Mouse (Mus musculus) frontal cortex, postnatal 14 days (tissue): Measurements from ENCODE around the gene Pdcd5.

Source experiments
- DNase-seq, 2 experiments: peaks; one replicate each; pipeline ENCODE4 v3.0.0; 2022; ENCODE audit warnings: low spot score in 2 of 2

Gene Pdcd5

GRCm38 (mm10) chr7:35646317-35647081 lies 822 bp downstream of the Pdcd5 start:
- no peak for DNase-seq

GRCm38 (mm10) chr7:35640072-35640471 lies 7.2 kb downstream of the Pdcd5 start:
- no peak for DNase-seq

GRCm38 (mm10) chr7:35636874-35637273 lies 10.4 kb downstream of the Pdcd5 start:
- DNase-seq = no peak

- DNase-seq = no peak
Measured at GRCm38 (mm10) chr7:35636229-35636628, 11.1 kb downstream of the Pdcd5 start.

- DNase-seq = no peak
Measured at GRCm38 (mm10) chr7:35628496-35628895, 18.8 kb downstream of the Pdcd5 start.

- no peak for DNase-seq
Measured at GRCm38 (mm10) chr7:35627371-35627770, 19.9 kb downstream of the Pdcd5 start.

GRCm38 (mm10) chr7:35626038-35626437 lies 21.3 kb downstream of the Pdcd5 start:
- no peak for DNase-seq

GRCm38 (mm10) chr7:35622626-35623025 lies 24.7 kb downstream of the Pdcd5 start:
- no peak for DNase-seq

GRCm38 (mm10) chr7:35617513-35617912 lies 29.8 kb downstream of the Pdcd5 start:
- DNase-seq = no peak

- no peak for DNase-seq
Measured at GRCm38 (mm10) chr7:35609245-35609644, 38.1 kb downstream of the Pdcd5 start.

GRCm38 (mm10) chr7:35606816-35607215 lies 40.5 kb downstream of the Pdcd5 start:
- DNase-seq = no peak

GRCm38 (mm10) chr7:35602766-35603165 lies 44.6 kb downstream of the Pdcd5 start:
- DNase-seq = no peak

- DNase-seq = no peak
Measured at GRCm38 (mm10) chr7:35601106-35601505, 46.2 kb downstream of the Pdcd5 start.

GRCm38 (mm10) chr7:35600031-35600430 lies 47.3 kb downstream of the Pdcd5 start:
- no peak for DNase-seq

- DNase-seq = no peak
Measured at GRCm38 (mm10) chr7:35599492-35599891, 47.8 kb downstream of the Pdcd5 start.

- DNase-seq = no peak
Measured at GRCm38 (mm10) chr7:35594311-35594710, 53.0 kb downstream of the Pdcd5 start.
